Mouse (Mus musculus) CH12.LX (cell line): ENCODE measurements around the gene Cpb1. TPM values are rescaled to one million over a fixed set of nuclear protein-coding genes. Genes with fewer than 3 reads are reported as not detected.

Experiments
- DNase-seq: peaks from one replicate; pipeline ENCODE4 v3.0.0-alpha.2; 2013; ENCODE audit errors: extremely low read depth
- H3K27ac ChIP-seq: 2 replicates; pipeline ENCODE4 v1.5.1; 2012; ENCODE audit warnings: low read depth, mild to moderate bottlenecking, control low read depth, moderate library complexity; ENCODE audit not compliant: insufficient read depth
- H3K27me3 ChIP-seq: replicated peaks from 2 replicates; pipeline ENCODE3; 2012; ENCODE audit warnings: inconsistent platforms
- H3K36me3 ChIP-seq, 2 experiments: replicated peaks in 1 of 2; 2 replicates each; pipeline versions ENCODE3 to v1.6.1; 2012; ENCODE audit warnings: inconsistent platforms in 1 of 2, low read length in 1 of 2, mild to moderate bottlenecking in 1 of 2, mixed read lengths in 1 of 2, moderate library complexity in 1 of 2; ENCODE audit not compliant: control insufficient read depth in 1 of 2, insufficient read depth in 1 of 2
- H3K4me1 ChIP-seq, 2 experiments: 2 replicates each; pipeline ENCODE4 v1.6.1; 2012; ENCODE audit warnings: inconsistent platforms in 1 of 2, moderate library complexity in 1 of 2; ENCODE audit not compliant: insufficient read depth in 2 of 2, control insufficient read depth in 1 of 2
- H3K4me2 ChIP-seq: 2 replicates; pipeline ENCODE4 v1.6.1; 2012; ENCODE audit warnings: low read depth, mild to moderate bottlenecking, control low read depth; ENCODE audit not compliant: poor library complexity, insufficient read depth, severe bottlenecking
- H3K4me3 ChIP-seq, 3 experiments: fragments of 150-350 bp in 1 of 3; sonication (generic) in 1 of 3; replicated peaks in 1 of 3; 2 replicates each; pipeline versions ENCODE3 to v1.5.1; 2011 to 2012; ENCODE audit warnings: low read depth in 2 of 3, low read length in 2 of 3, mild to moderate bottlenecking in 2 of 3, moderate library complexity in 2 of 3, control low read depth in 1 of 3, improper control_type of control experiment in 1 of 3, inconsistent platforms in 1 of 3, mixed read lengths in 1 of 3; ENCODE audit not compliant: poor library complexity in 1 of 3
- H3K79me2 ChIP-seq: replicated peaks from 2 replicates; pipeline ENCODE4 v1.6.1; 2012; ENCODE audit warnings: mild to moderate bottlenecking, moderate library complexity; ENCODE audit not compliant: control insufficient read depth, poor library complexity, insufficient read depth, severe bottlenecking; ENCODE audit errors: extremely low read depth
- H3K9ac ChIP-seq: 2 replicates; pipeline ENCODE4 v1.6.1; 2012; ENCODE audit warnings: low read depth, mild to moderate bottlenecking, control low read depth, moderate library complexity; ENCODE audit not compliant: insufficient read depth
- H3K9me3 ChIP-seq: replicated peaks from 2 replicates; pipeline ENCODE3; 2012; ENCODE audit warnings: low read length, inconsistent platforms, mixed read lengths
- BHLHE40 ChIP-seq: IDR thresholded peaks from 2 replicates; pipeline ENCODE4 v1.6.1; 2011; ENCODE audit warnings: mild to moderate bottlenecking, low read depth, low read length, improper control_type of control experiment
- CTCF ChIP-seq, 2 experiments: IDR thresholded peaks in 1 of 2; conservative IDR thresholded peaks in 1 of 2; 2 replicates each; pipeline ENCODE4 v1.5.1; 2011 to 2012; ENCODE audit warnings: low read depth in 2 of 2, low read length in 2 of 2, improper control_type of control experiment in 1 of 2, inconsistent platforms in 1 of 2, mild to moderate bottlenecking in 1 of 2, moderate library complexity in 1 of 2
- E2F4 ChIP-seq: IDR thresholded peaks from 2 replicates; pipeline ENCODE4 v1.6.1; 2011; ENCODE audit warnings: low read depth, low read length, improper control_type of control experiment; ENCODE audit not compliant: insufficient replicate concordance
- EP300 ChIP-seq: IDR thresholded peaks from 2 replicates; pipeline ENCODE4 v1.6.1; 2011; ENCODE audit warnings: low read length, improper control_type of control experiment
- ETS1 ChIP-seq: conservative IDR thresholded peaks from 2 replicates; pipeline ENCODE4 v1.6.1; 2012; ENCODE audit warnings: low read depth, mild to moderate bottlenecking, inconsistent platforms, low read length, improper control_type of control experiment, moderate library complexity
- HCFC1 ChIP-seq: IDR thresholded peaks from 2 replicates; pipeline ENCODE4 v1.6.1; 2012; ENCODE audit warnings: low read depth, mild to moderate bottlenecking, inconsistent platforms, low read length, improper control_type of control experiment
- IRF4 ChIP-seq: IDR thresholded peaks from 2 replicates; pipeline ENCODE4 v1.6.1; 2014; ENCODE audit warnings: low read depth, mild to moderate bottlenecking, inconsistent platforms, low read length, improper control_type of control experiment
- MAX ChIP-seq: IDR thresholded peaks from 2 replicates; pipeline ENCODE4 v1.6.1; 2011; ENCODE audit warnings: low read length, improper control_type of control experiment
- MAZ ChIP-seq: IDR thresholded peaks from 2 replicates; pipeline ENCODE4 v1.6.1; 2012; ENCODE audit warnings: low read depth, mild to moderate bottlenecking, inconsistent platforms, low read length, improper control_type of control experiment, moderate library complexity
- MEF2A ChIP-seq: IDR thresholded peaks from 2 replicates; pipeline ENCODE4 v1.6.1; 2014; ENCODE audit warnings: low read depth, mild to moderate bottlenecking, inconsistent platforms, low read length, improper control_type of control experiment, borderline replicate concordance
- MXI1 ChIP-seq: IDR thresholded peaks from 2 replicates; pipeline ENCODE4 v1.6.1; 2011; ENCODE audit warnings: mild to moderate bottlenecking, low read depth, low read length, improper control_type of control experiment
- MYC ChIP-seq: IDR thresholded peaks from 2 replicates; pipeline ENCODE4 v1.6.1; 2011; ENCODE audit warnings: low read depth, mild to moderate bottlenecking, improper control_type of control experiment, low read length
- NELFE ChIP-seq: IDR thresholded peaks from 2 replicates; pipeline ENCODE4 v1.6.1; 2011; ENCODE audit warnings: low read depth, low read length, improper control_type of control experiment
- NRF1 ChIP-seq: IDR thresholded peaks from 2 replicates; pipeline ENCODE4 v1.6.1; 2014; ENCODE audit warnings: low read depth, mild to moderate bottlenecking, inconsistent platforms, low read length, improper control_type of control experiment, moderate library complexity
- PAX5 ChIP-seq: IDR thresholded peaks from 2 replicates; pipeline ENCODE4 v1.6.1; 2012; ENCODE audit warnings: low read length, inconsistent platforms, mixed read lengths
- POLR2A ChIP-seq: IDR thresholded peaks from 2 replicates; pipeline ENCODE4 v1.6.1; 2011; ENCODE audit warnings: low read depth, mild to moderate bottlenecking, improper control_type of control experiment, low read length
- RAD21 ChIP-seq: IDR thresholded peaks from 2 replicates; pipeline ENCODE4 v1.6.1; 2011; ENCODE audit warnings: low read depth, mild to moderate bottlenecking, low read length, improper control_type of control experiment, moderate library complexity
- RCOR1 ChIP-seq: conservative IDR thresholded peaks from 2 replicates; pipeline ENCODE4 v1.6.1; 2012; ENCODE audit warnings: low read depth, mild to moderate bottlenecking, inconsistent platforms, low read length, improper control_type of control experiment
- SIN3A ChIP-seq: IDR thresholded peaks from 2 replicates; pipeline ENCODE4 v1.6.1; 2012; ENCODE audit warnings: low read length, improper control_type of control experiment, inconsistent platforms
- TBP ChIP-seq: conservative IDR thresholded peaks from 2 replicates; pipeline ENCODE4 v1.6.1; 2011; ENCODE audit warnings: low read depth, low read length, improper control_type of control experiment
- TCF12 ChIP-seq: IDR thresholded peaks from 2 replicates; pipeline ENCODE4 v1.6.1; 2014; ENCODE audit warnings: low read depth, mild to moderate bottlenecking, inconsistent platforms, low read length, improper control_type of control experiment
- USF1 ChIP-seq: IDR thresholded peaks from 2 replicates; pipeline ENCODE4 v1.6.1; 2014; ENCODE audit warnings: low read depth, mild to moderate bottlenecking, inconsistent platforms, low read length, improper control_type of control experiment
- USF2 ChIP-seq: conservative IDR thresholded peaks from 2 replicates; pipeline ENCODE4 v1.6.1; 2011; ENCODE audit warnings: low read depth, low read length, improper control_type of control experiment
- ZC3H11A ChIP-seq: IDR thresholded peaks from 2 replicates; pipeline ENCODE4 v1.6.1; 2012; ENCODE audit warnings: low read depth, mild to moderate bottlenecking, inconsistent platforms, low read length, improper control_type of control experiment
- ZMIZ1 ChIP-seq: IDR thresholded peaks from 2 replicates; pipeline ENCODE4 v1.6.1; 2012; ENCODE audit warnings: low read depth, mild to moderate bottlenecking, inconsistent platforms, low read length, improper control_type of control experiment
- ZNF384 ChIP-seq: IDR thresholded peaks from 2 replicates; pipeline ENCODE4 v1.6.1; 2012; ENCODE audit warnings: low read depth, low read length, improper control_type of control experiment, inconsistent platforms
- dilution Hi-C: fragments of 300-500 bp; cut with MboI; formaldehyde crosslinking; loops from 2 replicates; pipeline ENCODE4 v1.14.3; 2020; ENCODE audit warnings: low sequenced_read_pairs; ENCODE audit not compliant: extremely low pct_unique_long_range_greater_than_20kb, extremely low pct_ligation_motif_present
- in situ Hi-C: fragments of 300-500 bp; cut with MboI; formaldehyde crosslinking; loops from 3 replicates; pipeline ENCODE4 v1.14.3; 2019; ENCODE audit warnings: low sequenced_read_pairs, low pct_ligation_motif_present, low pct_unique_long_range_greater_than_20kb, mixed read lengths
- polyA plus RNA-seq: library from polyadenylated mRNA; unstranded; fragments of >175 nt; gene quantifications from 2 replicates; pipeline ENCODE4 v1.2.1, GENCODE M21; 2012; ENCODE audit warnings: low read depth; ENCODE audit not compliant: insufficient read length
- total RNA-seq, 2 experiments: library from RNA; depleted of rRNA; stranded (reverse); fragments of 300-350 nt in 1 of 2; fragments of >200 nt in 1 of 2; gene quantifications; 2 replicates each; pipeline ENCODE4 v1.2.3; 2012 to 2014

The Cpb1 gene
- total and polyA plus RNA-seq, 3 experiments, result not detected

DNA sequence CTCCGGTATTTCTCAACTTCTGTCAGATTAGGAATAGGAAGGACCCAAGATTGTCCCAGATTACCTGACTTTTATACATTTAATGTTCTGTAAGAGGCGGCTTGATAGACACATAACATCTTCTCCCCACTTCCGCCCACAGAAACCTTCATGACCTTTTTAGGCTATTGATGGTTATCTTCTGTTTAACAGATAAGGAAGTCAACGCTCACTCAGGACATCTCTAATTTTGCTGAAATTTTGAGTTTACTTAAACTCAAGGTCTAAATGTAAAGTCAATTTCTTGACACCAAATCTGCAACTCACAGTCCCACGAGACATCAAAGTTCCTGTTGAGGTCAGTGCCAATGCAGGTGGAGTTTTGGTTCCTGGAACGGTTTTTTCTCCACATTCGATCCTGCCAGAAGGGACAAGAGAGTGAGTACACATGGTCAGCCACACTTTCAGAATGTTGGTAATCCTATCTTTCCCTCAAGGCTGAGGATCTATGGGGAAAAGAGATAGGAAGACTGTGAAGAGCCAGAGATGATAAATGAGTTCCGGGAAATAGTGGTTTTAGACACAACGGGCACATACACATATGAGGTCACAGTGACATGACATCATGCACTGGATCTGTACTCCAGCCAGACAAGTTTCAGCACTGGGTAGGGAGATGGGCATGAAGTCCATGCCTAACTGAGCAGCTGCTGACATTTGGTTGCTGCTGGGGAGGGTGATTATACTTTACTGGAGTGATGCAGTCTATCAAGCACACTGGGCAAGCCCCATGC is 52.4 kb downstream of the Cpb1 start:
- peak overlapping the region; percentile 17 for H3K4me2 ChIP-seq
- no peaks in the 10 kb centered on the region for H3K27me3 ChIP-seq
- TF ChIP-seq ZC3H11A (no peak), MAZ (no peak), POLR2A (no peak), EP300 (no peak), ETS1 (no peak), SIN3A (no peak), BHLHE40 (no peak), MEF2A (no peak), NRF1 (no peak), TCF12 (no peak), CTCF (conservative IDR thresholded peaks at IDR 0.05 in 1 of 2, IDR thresholded peaks at IDR 0.05 in 1 of 2; ENCODE audit: low read depth in 2 of 2, low read length in 2 of 2) (no peak), MAX (no peak), IRF4 (no peak), E2F4 (no peak), USF1 (no peak), RCOR1 (no peak)
- no peaks in the 10 kb centered on the region for H3K79me2 ChIP-seq
- no peak overlapping the region for H3K4me3 ChIP-seq
- H3K9ac ChIP-seq, result no peak overlapping the region
- H3K9me3 ChIP-seq, result no peaks in the 10 kb centered on the region
- H3K36me3 ChIP-seq, result no peaks in the 10 kb centered on the region
- peak; percentile 7 for DNase-seq
- H3K27ac ChIP-seq, result no peak overlapping the region
- peaks cover 5 to 8% of the 10 kb centered on the region in 2 experiments; a peak in 2 of 4 replicates for H3K4me1 ChIP-seq
- dilution Hi-C loops, result no loop called here
- in situ Hi-C loops, result no loop called here

DNA sequence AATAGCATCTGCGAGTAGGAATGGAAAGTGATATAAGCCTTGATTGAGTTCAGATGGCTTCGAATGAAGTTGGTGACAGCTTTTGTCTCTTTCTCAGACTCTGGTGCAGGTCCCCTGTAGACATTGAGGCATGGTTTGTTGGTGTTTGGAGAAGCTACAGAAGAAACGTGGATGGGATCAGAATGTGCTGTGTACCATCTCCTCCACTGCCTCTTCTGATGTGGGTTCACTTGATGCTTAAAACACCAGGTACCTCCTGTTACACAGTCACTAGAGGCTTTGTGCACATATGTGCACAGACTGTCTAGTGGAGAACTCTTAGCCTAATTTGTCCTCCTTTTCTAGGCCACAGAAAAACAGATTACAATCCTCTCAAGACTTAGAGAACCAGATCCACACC is 53.4 kb downstream of the Cpb1 start:
- TF ChIP-seq EP300 (no peak), IRF4 (no peak), MEF2A (no peak), NRF1 (no peak), PAX5 (no peak), MXI1 (no peak), MYC (no peak), ZNF384 (no peak), HCFC1 (no peak), MAX (no peak), TBP (no peak), ZMIZ1 (no peak), RAD21 (no peak), POLR2A (no peak), MAZ (no peak), USF2 (no peak), ETS1 (no peak), BHLHE40 (no peak), NELFE (no peak)
- peaks cover 5 to 8% of the 10 kb centered on the region in 2 experiments; a peak in 2 of 4 replicates for H3K4me1 ChIP-seq
- no peak overlapping the region for H3K4me3 ChIP-seq
- no peak for DNase-seq
- dilution Hi-C loops (no loop called here), in situ Hi-C loops (no loop called here)
- H3K9ac ChIP-seq, result no peak overlapping the region
- no peaks in the 10 kb centered on the region for H3K27me3 ChIP-seq
- no peaks in the 10 kb centered on the region for H3K9me3 ChIP-seq
- H3K4me2 ChIP-seq, result no peak overlapping the region
- no peaks in the 10 kb centered on the region for H3K36me3 ChIP-seq
- H3K79me2 ChIP-seq, result no peaks in the 10 kb centered on the region
- H3K27ac ChIP-seq, result no peak overlapping the region
